Mouse (Mus musculus) gastrocnemius, adult 8-10 months (tissue): ENCODE results near the gene Gxylt1. TPM values are rescaled to one million over a fixed set of nuclear protein-coding genes. Genes with fewer than 3 reads are reported as not detected.

Experiments used
- total RNA-seq, 4 experiments: library from RNA; stranded (reverse); gene quantifications; 2 replicates each; pipeline ENCODE4 v1.2.4; 2022

The Gxylt1 gene
- total RNA-seq, 4 experiments from 2014 or later: 5.0 to 7.5 (median 6.5) TPM

Other genes with a start within 250 kb of the Gxylt1 start
- gene Yaf2, start 61.8 kb upstream of the Gxylt1 start, total RNA-seq: 10 to 100 TPM; 20.6 to 26.8 (median 23.3) TPM
- gene Zcrb1, start 123.2 kb upstream of the Gxylt1 start, total RNA-seq: 100 to 1,000 TPM; 122 to 143 (median 127) TPM
- gene Pphln1, start 123.2 kb upstream of the Gxylt1 start, total RNA-seq: 10 to 100 TPM; 12.7 to 15.5 (median 14.8) TPM